Mouse (Mus musculus) T-cell, adult 2 months (primary cell): ENCODE data around the gene Tcte1.

ENCODE experiments used
- DNase-seq: peaks from one replicate; pipeline ENCODE4 v3.0.0; 2022; ENCODE audit warnings: low spot score

Gene Tcte1

GRCm38 (mm10) chr17:45585725-45586448 is 62.7 kb downstream of the Tcte1 start:
- no peak for DNase-seq

DNA sequence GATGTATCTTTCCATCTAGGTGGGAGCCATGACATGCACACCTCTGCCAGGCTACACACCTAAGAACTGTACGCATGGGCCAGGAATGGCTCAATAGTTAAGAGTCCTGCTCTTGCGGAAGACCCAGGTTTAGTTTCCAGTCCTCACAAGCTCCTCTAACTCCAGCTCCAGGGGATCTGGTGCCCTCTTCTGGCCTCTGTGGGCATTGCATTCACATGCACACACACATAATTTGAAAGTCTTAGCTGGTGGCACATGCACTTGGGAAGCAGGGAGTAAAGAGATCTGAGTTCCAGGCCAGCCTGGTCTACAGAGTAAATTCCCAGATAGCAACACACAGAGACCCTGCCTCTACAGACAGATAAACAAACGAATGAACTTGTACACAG is 63.2 kb downstream of the Tcte1 start:
- no peak for DNase-seq

DNA sequence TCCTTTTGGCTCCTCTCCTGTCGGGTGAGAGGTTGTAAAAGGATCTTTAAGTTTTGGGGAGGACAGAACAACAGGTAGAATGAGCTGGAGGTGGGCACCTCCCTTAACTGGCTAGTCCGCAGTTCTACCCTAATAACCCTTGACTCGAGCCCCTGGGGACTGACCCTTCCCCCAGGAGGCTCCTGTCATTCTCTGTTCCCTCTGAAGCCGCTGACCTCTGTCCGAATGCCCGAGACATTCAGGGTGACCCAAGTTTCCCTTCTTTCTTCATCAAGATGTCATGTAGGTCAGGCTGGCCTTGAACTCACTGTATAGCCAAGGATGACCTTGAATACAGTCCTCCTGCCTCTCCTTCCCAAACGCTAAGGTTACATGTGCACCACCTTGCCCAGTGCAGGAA is 65.1 kb downstream of the Tcte1 start:
- DNase-seq: no peak

DNA sequence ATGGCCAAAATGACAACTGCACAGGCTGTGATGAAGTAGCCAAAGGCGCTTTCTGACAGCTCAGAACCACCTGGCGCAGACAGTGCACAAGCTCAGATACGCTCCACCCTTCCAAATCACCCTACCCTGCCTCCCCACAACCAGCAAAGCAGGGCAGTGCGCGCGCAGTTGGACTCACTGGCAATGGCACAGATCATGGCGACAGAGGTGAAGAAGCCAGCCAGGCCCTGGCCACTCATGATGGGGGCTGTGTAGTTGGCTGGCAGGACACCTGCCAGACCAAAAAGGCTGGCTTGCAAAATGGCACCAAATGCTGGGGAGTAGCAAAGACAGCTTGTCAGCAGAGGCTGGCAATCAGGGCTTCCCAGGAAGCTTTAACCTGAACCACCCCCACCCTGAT is 66.0 kb downstream of the Tcte1 start:
- no peak for DNase-seq

- no peak for DNase-seq
Measured at GRCm38 (mm10) chr17:45589844-45590243, 66.6 kb downstream of the Tcte1 start.

DNA sequence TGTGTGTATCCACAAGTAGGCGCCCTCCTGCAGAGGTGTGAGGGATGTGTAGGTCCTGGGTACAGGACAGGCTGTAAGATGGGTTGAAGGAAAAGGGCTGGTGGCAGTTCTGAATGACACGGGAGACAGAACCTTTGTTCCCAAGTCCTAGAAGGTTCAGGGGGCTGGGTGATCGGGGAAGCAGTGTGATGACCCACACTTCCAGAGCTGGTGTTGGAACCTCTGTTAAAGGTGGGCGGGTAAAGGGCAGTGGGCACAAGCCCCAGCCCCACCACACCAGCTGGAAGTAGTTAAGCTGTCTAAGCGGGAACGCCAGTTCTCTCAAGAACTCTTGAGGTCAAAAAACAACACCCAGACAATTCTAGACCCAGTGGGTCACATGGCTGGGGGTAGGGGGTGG is 67.2 kb downstream of the Tcte1 start:
- DNase-seq: no peak

DNA sequence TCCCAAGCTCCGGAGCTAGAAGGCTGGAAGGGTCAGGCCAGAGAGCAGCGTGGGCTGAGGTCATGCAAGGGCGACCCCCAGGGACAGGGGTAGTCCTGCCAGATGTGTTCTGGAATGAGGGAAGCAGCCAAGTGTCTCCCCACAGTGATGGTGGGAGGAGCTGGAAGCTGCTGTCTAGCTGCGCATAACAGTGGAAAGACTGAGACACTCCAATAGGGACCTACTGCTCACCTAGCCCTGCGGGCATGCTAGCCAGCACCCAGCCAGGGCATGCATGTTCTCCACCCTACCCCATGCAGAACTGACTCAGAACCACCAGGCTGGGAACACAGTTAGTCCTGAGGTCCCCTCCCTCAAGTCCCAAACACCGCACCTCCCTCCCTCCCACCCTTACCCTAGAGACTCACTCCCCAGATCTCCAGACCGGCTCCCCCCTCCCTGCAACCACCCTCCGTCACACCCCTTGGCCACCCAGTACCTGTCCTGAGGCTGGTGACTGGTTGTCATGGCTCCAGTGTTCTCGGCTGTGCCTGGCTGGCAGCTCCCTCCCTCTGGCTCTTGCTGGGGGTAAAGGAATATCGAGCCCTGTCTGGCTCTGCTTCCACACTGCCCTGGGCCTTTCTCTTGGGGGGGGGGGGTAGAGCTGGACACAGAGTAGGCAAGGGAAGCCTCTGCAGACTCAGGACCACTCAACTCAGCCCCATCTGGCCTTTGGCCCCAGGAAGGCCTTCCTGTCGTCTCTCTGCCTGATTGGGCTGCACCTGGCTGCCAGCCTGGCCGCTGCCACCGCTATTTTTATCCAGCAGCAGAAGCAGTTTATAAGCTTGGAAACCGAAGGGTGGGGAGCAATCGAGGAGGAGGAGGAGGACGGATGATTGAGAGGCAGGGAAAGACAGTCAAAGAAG is 68.7 kb downstream of the Tcte1 start:
- no peak for DNase-seq
